Mouse (Mus musculus): ENCODE data around the gene Mctp1.
"Not testable (repeated sequence)": the region's sequence is repeated elsewhere in the genome, so short reads cannot be mapped to it uniquely, and the experiment has no call there.

Mctp1 gene

GRCm38 (mm10) chr13:76971046-76971445, 586.7 kb downstream of the Mctp1 start:
- not testable (repeated sequence) for DNase-seq

GRCm38 (mm10) chr13:77002628-77003027, 618.3 kb downstream of the Mctp1 start:
- DNase-seq, result no peak

- DNase-seq, result no peak
Measured at GRCm38 (mm10) chr13:77003684-77004083, 619.3 kb downstream of the Mctp1 start.

GRCm38 (mm10) chr13:77018851-77019250, 634.5 kb downstream of the Mctp1 start:
- DNase-seq, result no peak

GRCm38 (mm10) chr13:77029594-77029993, 645.3 kb downstream of the Mctp1 start:
- no peak for DNase-seq

- no peak for DNase-seq
Measured at GRCm38 (mm10) chr13:77043375-77043774, 659.0 kb downstream of the Mctp1 start.

GRCm38 (mm10) chr13:77045375-77045774, 661.0 kb downstream of the Mctp1 start:
- peak; percentile 10 to 48 for DNase-seq

GRCm38 (mm10) chr13:77046416-77046815, 662.1 kb downstream of the Mctp1 start:
- DNase-seq, result peak; percentile 55 to 57

GRCm38 (mm10) chr13:77047179-77047931, 663.0 kb downstream of the Mctp1 start:
- DNase-seq, result peak; percentile 39 to 59

GRCm38 (mm10) chr13:77048461-77048860, 664.1 kb downstream of the Mctp1 start:
- DNase-seq, result peak; percentile 30 to 62

- no peak for DNase-seq
Measured at GRCm38 (mm10) chr13:77049736-77050135, 665.4 kb downstream of the Mctp1 start.

- no peak for DNase-seq
Measured at GRCm38 (mm10) chr13:77063221-77063620, 678.9 kb downstream of the Mctp1 start.

- DNase-seq, result no peak
Measured at GRCm38 (mm10) chr13:77068847-77069246, 684.5 kb downstream of the Mctp1 start.

GRCm38 (mm10) chr13:77072030-77072429, 687.7 kb downstream of the Mctp1 start:
- DNase-seq, result no peak
